Mouse (Mus musculus): ENCODE measurements at regions not wholly inside any gene's neighbourhood (a gene's known extent, or its start where the extent isn't known, plus 50 kb on each side); places are given as distances from the start of the nearest gene placed in this dataset.

DNA sequence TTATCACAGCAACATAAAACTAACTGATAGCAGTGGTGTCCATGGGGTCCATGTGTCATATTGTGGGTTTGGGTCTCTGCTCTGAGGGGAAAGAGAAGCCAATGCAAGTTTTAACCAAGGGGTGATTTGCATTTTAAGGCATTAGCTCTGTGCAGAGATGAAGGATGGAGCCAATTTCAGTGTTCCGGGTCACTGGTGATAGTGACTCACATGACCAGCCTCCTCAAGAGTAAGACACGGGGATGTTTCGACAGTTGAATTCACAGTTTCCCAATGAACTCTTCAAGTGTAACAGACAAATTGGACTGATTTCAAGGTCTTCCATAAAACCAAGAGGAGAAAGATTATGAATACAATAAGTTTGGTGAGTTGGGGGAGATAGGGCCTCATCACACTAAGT is 62.7 kb upstream of the Dpt start:
- no peak for TF ChIP-seq CTCF (IDR thresholded peaks at IDR 0.05; ENCODE audit: borderline replicate concordance, insufficient read depth, low read depth, low read length)
- TF ChIP-seq POLR2A (IDR thresholded peaks at IDR 0.05; ENCODE audit: borderline replicate concordance, insufficient read depth, low read length): no peak
